Mouse (Mus musculus) heart, adult 2 months (tissue): ENCODE results near the gene Lamc2. TPM values are rescaled to one million over a fixed set of nuclear protein-coding genes. Genes with fewer than 3 reads are reported as not detected.
"Not testable (repeated sequence)": the region's sequence is repeated elsewhere in the genome, so short reads cannot be mapped to it uniquely, and the experiment has no call there.

Experiments used
- DNase-seq, 2 experiments: peaks; one replicate each; pipeline ENCODE4 v3.0.0; 2021
- H3K27ac ChIP-seq: fragments of 200-600 bp; 2 replicates; pipeline ENCODE4 v1.8.1; 2022
- H3K27me3 ChIP-seq: fragments of 200-500 bp; 2 replicates; pipeline ENCODE4 v1.6.1; 2012; ENCODE audit warnings: mild to moderate bottlenecking, low read length, inconsistent platforms, mixed read lengths; ENCODE audit not compliant: control insufficient read depth, insufficient read depth
- H3K36me3 ChIP-seq: fragments of 200-500 bp; 2 replicates; pipeline ENCODE4 v1.6.1; 2012; ENCODE audit warnings: low read length, inconsistent platforms; ENCODE audit not compliant: control insufficient read depth, insufficient read depth
- H3K4me1 ChIP-seq: fragments of 200-500 bp; 2 replicates; pipeline ENCODE4 v1.6.1; 2011; ENCODE audit warnings: low read length; ENCODE audit not compliant: control insufficient read depth, insufficient read depth
- H3K4me3 ChIP-seq: fragments of 200-600 bp; 2 replicates; pipeline ENCODE4 v1.8.1; 2022
- H3K79me2 ChIP-seq: fragments of 200-500 bp; replicated peaks from 2 replicates; pipeline ENCODE4 v1.6.1; 2012; ENCODE audit warnings: mild to moderate bottlenecking, inconsistent platforms, low read length, moderate library complexity, mixed read lengths; ENCODE audit not compliant: control insufficient read depth, insufficient read depth
- H3K9ac ChIP-seq: fragments of 200-500 bp; 2 replicates; pipeline ENCODE4 v1.6.1; 2012; ENCODE audit warnings: low read depth, mild to moderate bottlenecking, control low read depth, inconsistent platforms, low read length, mixed read lengths
- CTCF ChIP-seq: fragments of 200-600 bp; IDR thresholded peaks from 2 replicates; pipeline ENCODE4 v1.8.1; 2022; ENCODE audit warnings: antibody characterized with exemption, mild to moderate bottlenecking, moderate library complexity
- EP300 ChIP-seq: fragments of 200-500 bp; IDR thresholded peaks from 2 replicates; pipeline ENCODE4 v1.6.1; 2011; ENCODE audit warnings: low read depth, low read length, control low read depth; ENCODE audit not compliant: insufficient read depth
- POLR2A ChIP-seq: fragments of 200-500 bp; IDR thresholded peaks from 2 replicates; pipeline ENCODE4 v1.6.1; 2011; ENCODE audit warnings: mild to moderate bottlenecking, low read depth, low read length, control low read depth; ENCODE audit not compliant: insufficient read depth
- WGBS: fragments of 180-500 bp; shearing (Covaris S2); methylation state at CpG from one replicate; pipeline ENCODE4 v1.1.7; 2018; 5-methylcytosine and 5-hydroxymethylcytosine counted together
- intact Hi-C: fragments of 180-260 bp; cut with DNase I; formaldehyde crosslinking; loops from one replicate; pipeline ENCODE4 v1.15.1; 2025
- polyA plus RNA-seq: library from polyadenylated mRNA; depleted of rRNA; stranded (reverse); fragments of >200 nt; gene quantifications from 2 replicates; pipeline ENCODE4 v1.2.3, GENCODE M21; 2012
- total RNA-seq, 2 experiments: library from RNA; stranded (reverse); gene quantifications; 2 replicates each; pipeline ENCODE4 v1.2.3; 2021

Gene Lamc2
- total and polyA plus RNA-seq, 3 experiments = 1.6 to 11.8 (median 9.3) TPM

- H3K4me1 ChIP-seq = peaks cover 4% of the 10 kb centered on the region
- H3K4me3 ChIP-seq = no peak overlapping the region
- intact Hi-C loops = loop anchor here (1.0 to 5.0 kb wide), 2 partner anchors 43 to 184 kb away; no protein-coding TSS in a partner anchor
- no peak for TF ChIP-seq EP300
- TF ChIP-seq CTCF = no peak
- no peak for TF ChIP-seq POLR2A
- peak; percentile 56 to 60 for DNase-seq
- H3K79me2 ChIP-seq = no peaks in the 10 kb centered on the region
- no peaks in the 10 kb centered on the region for H3K27me3 ChIP-seq
- H3K27ac ChIP-seq = peak overlapping the region; percentile 27
- WGBS = 46% methylated on average over 9 of the region's 9 CpGs
- H3K9ac ChIP-seq = no peak overlapping the region
- no peaks in the 10 kb centered on the region for H3K36me3 ChIP-seq
These were observed 94.6 kb downstream of the Lamc2 start for GRCm38 (mm10) chr1:153091438-153092236.

GRCm38 (mm10) chr1:153090807-153091206, 95.4 kb downstream of the Lamc2 start:
- 83% methylated on average over 4 of the region's 4 CpGs for WGBS
- Histone ChIP-seq H3K4me1 (peaks cover 4% of the 10 kb centered on the region), H3K79me2 (no peaks in the 10 kb centered on the region), H3K36me3 (no peaks in the 10 kb centered on the region), H3K4me3 (no peak overlapping the region), H3K27me3 (no peaks in the 10 kb centered on the region), H3K27ac (no peak overlapping the region), H3K9ac (no peak overlapping the region)
- intact Hi-C loops = loop anchor here (5.0 kb wide), 1 partner anchor 184 kb away; no protein-coding TSS in a partner anchor
- DNase-seq = no peak
- no peak for TF ChIP-seq EP300
- no peak for TF ChIP-seq CTCF
- TF ChIP-seq POLR2A = no peak

- intact Hi-C loops = loop anchor here (5.0 kb wide), 1 partner anchor 183 kb away; no protein-coding TSS in a partner anchor
- WGBS = 79% methylated on average over 2 of the region's 2 CpGs
- H3K27ac ChIP-seq = no peak overlapping the region
- no peaks in the 10 kb centered on the region for H3K36me3 ChIP-seq
- H3K4me3 ChIP-seq = no peak overlapping the region
- no peak overlapping the region for H3K9ac ChIP-seq
- H3K4me1 ChIP-seq = peaks cover 4% of the 10 kb centered on the region
- H3K79me2 ChIP-seq = no peaks in the 10 kb centered on the region
- DNase-seq = no peak
- TF ChIP-seq POLR2A = no peak
- TF ChIP-seq CTCF = peak; percentile 30
- TF ChIP-seq EP300 = no peak
- no peaks in the 10 kb centered on the region for H3K27me3 ChIP-seq
These were observed 96.2 kb downstream of the Lamc2 start for GRCm38 (mm10) chr1:153090081-153090480.

GRCm38 (mm10) chr1:153087771-153088170, 98.5 kb downstream of the Lamc2 start:
- TF ChIP-seq EP300 (no peak), POLR2A (no peak), CTCF (no peak)
- 59% methylated on average over 5 of the region's 5 CpGs for WGBS
- no peak overlapping the region for H3K27ac ChIP-seq
- H3K36me3 ChIP-seq = no peaks in the 10 kb centered on the region
- no peak for DNase-seq
- intact Hi-C loops = no loop called here
- H3K9ac ChIP-seq = no peak overlapping the region
- no peaks in the 10 kb centered on the region for H3K79me2 ChIP-seq
- H3K4me3 ChIP-seq = no peak overlapping the region
- no peaks in the 10 kb centered on the region for H3K27me3 ChIP-seq
- H3K4me1 ChIP-seq = peaks cover 8% of the 10 kb centered on the region

DNA sequence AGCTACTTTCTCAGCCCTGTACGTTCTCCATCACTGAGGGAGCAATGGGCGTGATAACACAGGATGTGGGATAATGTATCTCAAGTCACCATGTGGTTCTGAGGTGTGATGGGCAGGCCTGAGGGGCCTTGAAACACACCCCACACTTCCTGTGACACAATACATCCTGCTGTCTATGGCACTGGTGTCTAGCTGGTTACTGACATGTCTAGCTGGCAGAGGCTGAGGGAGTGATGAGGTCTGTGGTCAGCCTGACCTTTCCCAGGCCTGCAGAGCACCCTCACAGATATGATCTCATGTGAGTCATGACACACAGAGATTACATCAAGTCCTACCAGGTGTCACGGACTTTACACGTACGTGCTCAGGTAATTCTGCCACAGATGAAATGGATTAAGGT, 101.0 kb downstream of the Lamc2 start:
- no peak overlapping the region for H3K27ac ChIP-seq
- no peaks in the 10 kb centered on the region for H3K36me3 ChIP-seq
- H3K4me3 ChIP-seq = no peak overlapping the region
- no peak for DNase-seq
- H3K9ac ChIP-seq = no peak overlapping the region
- no peak for TF ChIP-seq CTCF
- H3K79me2 ChIP-seq = no peaks in the 10 kb centered on the region
- 85% methylated on average over 5 of the region's 5 CpGs for WGBS
- peaks cover 4% of the 10 kb centered on the region; the same call in 1 of the 2 replicates for H3K4me1 ChIP-seq
- intact Hi-C loops = loop anchor here (1.0 kb wide), 1 partner anchor 9 kb away; no protein-coding TSS in a partner anchor
- H3K27me3 ChIP-seq = no peaks in the 10 kb centered on the region

- intact Hi-C loops = no loop called here
- H3K9ac ChIP-seq = no peak overlapping the region
- peak in 1 of 2 experiments; percentile 40 for DNase-seq
These were observed 102.1 kb downstream of the Lamc2 start for GRCm38 (mm10) chr1:153084191-153084590.

GRCm38 (mm10) chr1:153083233-153083632, 103.0 kb downstream of the Lamc2 start:
- H3K9ac ChIP-seq, H3K27me3 ChIP-seq, H3K36me3 ChIP-seq, H3K4me1 ChIP-seq, DNase-seq, intact Hi-C loops, H3K27ac ChIP-seq, H3K4me3 ChIP-seq, H3K79me2 ChIP-seq: not testable (repeated sequence)
- 86% methylated on average over 9 of the region's 14 CpGs for WGBS

More at GRCm38 (mm10) chr1:153084191-153084590, 102.1 kb downstream of the Lamc2 start:
- no peak for TF ChIP-seq EP300
- no peak for TF ChIP-seq POLR2A
- TF ChIP-seq CTCF = no peak
- Histone ChIP-seq H3K4me1 (peaks cover 4% of the 10 kb centered on the region; the same call in 1 of the 2 replicates), H3K4me3 (no peak overlapping the region), H3K79me2 (no peaks in the 10 kb centered on the region), H3K27ac (no peak overlapping the region), H3K36me3 (no peaks in the 10 kb centered on the region), H3K27me3 (no peaks in the 10 kb centered on the region)
- 12% methylated on average over 6 of the region's 6 CpGs for WGBS
